Mouse (Mus musculus): Measurements from ENCODE around the gene Spag17.

DNA sequence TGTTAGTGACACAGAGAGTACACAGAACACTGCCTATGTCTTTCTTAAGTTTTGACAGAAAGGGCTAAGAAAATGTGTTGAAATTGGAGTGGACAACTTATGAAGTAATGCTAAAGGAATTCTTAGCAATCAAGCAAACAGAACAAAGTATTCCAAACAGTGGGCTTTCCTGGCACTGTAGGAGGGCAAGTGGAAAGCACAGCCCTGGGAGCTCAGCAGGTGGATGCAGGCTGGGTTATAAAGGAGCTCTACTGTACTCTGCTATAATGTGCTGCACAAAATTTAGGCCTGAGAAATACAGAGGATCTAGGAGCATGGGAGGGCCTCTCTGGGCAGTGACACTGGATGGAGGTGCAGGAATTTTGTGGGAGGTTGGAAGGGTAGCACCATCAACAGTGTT, 71.3 kb downstream of the Spag17 start:
- no peak for TF ChIP-seq CTCF (IDR thresholded peaks at IDR 0.05; ENCODE audit: borderline replicate concordance, extremely low read depth, insufficient read depth, insufficient read length)
- no peak for TF ChIP-seq POLR2A (IDR thresholded peaks at IDR 0.05; ENCODE audit: borderline replicate concordance, extremely low read depth, insufficient read depth, insufficient read length, poor library complexity, severe bottlenecking)

Measured in brain, embryonic 14.5 days (tissue).